In genomic region chr6:52955304-52955703, GRCm38 (mm10) we compare ENCODE assay signal across 12 mouse cellular contexts.
A peak's percentile ranks its signal among the peaks of the same experiment; 100 is the strongest.
DNase-seq lines count a peak whose midpoint lies in the region; TF ChIP-seq lines count a peak whose summit lies in the region.
"Had no signal": no experiment of that assay in that cellular context is flagged by ENCODE, and none has a peak within 500 bp of the region (broad histone marks: within the 10 kb centered on the region; RNA-seq: fewer than 3 reads in every experiment).

No protein-coding gene starts in this region.

- no peak overlapping the region for H3K4me3 ChIP-seq in lung, adult 2 months (replicated peaks; ENCODE audit: extremely low read depth, low read depth, low read length)
- H3K4me3 ChIP-seq: embryonic facial prominence, embryonic 10.5 days; forebrain, embryonic 13.5 days; heart, embryonic 13.5 days; kidney, embryonic 15.5 days had no signal

- peak; percentile 11 to 17 for DNase-seq in lung, adult 18-20 months
- DNase-seq in lung, adult 2 months: no peak
- peak; percentile 3 for DNase-seq in heart, postnatal 4 days
- peak; percentile 59 for DNase-seq in lung, postnatal 36 days
- peak; percentile 46 for DNase-seq in thymus, postnatal 14 days
- no peak for DNase-seq in layer of hippocampus, adult 18-20 months (ENCODE audit: low spot score in 2 of 2)
- DNase-seq in layer of hippocampus, postnatal 36 days: no peak
- DNase-seq: lung, embryonic 14.5 days had no signal

- TF ChIP-seq CTCF in lung, adult 2 months (IDR thresholded peaks at IDR 0.05; ENCODE audit: insufficient read depth, low read length): no peak

- H3K4me1 ChIP-seq in lung, adult 2 months (ENCODE audit: control insufficient read depth, insufficient read depth, low read length): 0 out of 2 replicates have a peak, but pooled peaks cover 3% of the 10 kb centered on the region

- no peak for TF ChIP-seq POLR2A in lung, adult 2 months (IDR thresholded peaks at IDR 0.05; ENCODE audit: borderline replicate concordance, extremely low read depth, low read depth, low read length)

- whole genome bisulfite sequencing in lung, adult 2 months: 31% methylated on average over 2 of the region's 2 CpGs

Comparison
In these comparisons a context has a peak if more than half of its experiments do, and no peak if none do; other contexts are left out.
1. DNase-seq: peak in lung, adult 18-20 months (2 of 2), heart, postnatal 4 days (single experiment), lung, postnatal 36 days (single experiment) and thymus, postnatal 14 days (single experiment); none in lung, adult 2 months (single experiment), layer of hippocampus, adult 18-20 months (0 of 2) and layer of hippocampus, postnatal 36 days (0 of 2).